Mouse (Mus musculus) testis, adult 2 months (tissue): ENCODE results near the gene Srp54b.
"Not testable (repeated sequence)": the region's sequence is repeated elsewhere in the genome, so short reads cannot be mapped to it uniquely, and the experiment has no call there.

ENCODE experiments used
- CTCF ChIP-seq: fragments of 200-500 bp; IDR thresholded peaks from 2 replicates; pipeline ENCODE4 v1.5.1; 2012; ENCODE audit warnings: low read depth, mild to moderate bottlenecking, inconsistent platforms, low read length, moderate library complexity; ENCODE audit not compliant: control insufficient read depth, insufficient read depth, insufficient replicate concordance
- POLR2A ChIP-seq: fragments of 200-500 bp; IDR thresholded peaks from 2 replicates; pipeline ENCODE4 v1.6.1; 2012; ENCODE audit warnings: low read depth, mild to moderate bottlenecking, inconsistent platforms, low read length, moderate library complexity; ENCODE audit not compliant: control insufficient read depth

DNA sequence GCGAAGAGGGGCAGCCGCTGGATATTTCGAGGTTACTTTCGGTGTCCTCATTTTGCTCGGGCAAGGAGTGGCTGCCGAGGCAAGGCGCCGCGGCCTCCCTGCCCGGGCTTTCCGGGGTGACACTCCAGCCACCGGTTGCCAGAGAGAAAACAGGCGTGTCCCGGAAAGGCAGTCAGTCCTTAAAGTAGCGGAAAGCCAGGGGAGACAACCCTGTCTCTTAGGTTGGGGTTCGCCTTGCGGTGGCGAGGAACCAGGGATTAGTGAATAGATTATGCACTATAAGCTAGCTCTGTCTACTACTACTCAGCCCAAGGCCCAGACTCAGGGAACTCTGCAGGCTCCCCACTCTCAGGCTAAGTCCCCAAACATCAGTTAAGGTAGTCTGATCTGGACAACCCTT lies 30.2 kb upstream of the Srp54b start:
- TF ChIP-seq CTCF, POLR2A: not testable (repeated sequence)
